Mouse (Mus musculus) MN1 (cell line): Measurements from ENCODE around the gene Gm1043.

Experiments used
- DNase-seq: peaks from one replicate; pipeline ENCODE4 v3.0.0-alpha.2; 2016; ENCODE audit warnings: low spot score

Gene Gm1043

DNA sequence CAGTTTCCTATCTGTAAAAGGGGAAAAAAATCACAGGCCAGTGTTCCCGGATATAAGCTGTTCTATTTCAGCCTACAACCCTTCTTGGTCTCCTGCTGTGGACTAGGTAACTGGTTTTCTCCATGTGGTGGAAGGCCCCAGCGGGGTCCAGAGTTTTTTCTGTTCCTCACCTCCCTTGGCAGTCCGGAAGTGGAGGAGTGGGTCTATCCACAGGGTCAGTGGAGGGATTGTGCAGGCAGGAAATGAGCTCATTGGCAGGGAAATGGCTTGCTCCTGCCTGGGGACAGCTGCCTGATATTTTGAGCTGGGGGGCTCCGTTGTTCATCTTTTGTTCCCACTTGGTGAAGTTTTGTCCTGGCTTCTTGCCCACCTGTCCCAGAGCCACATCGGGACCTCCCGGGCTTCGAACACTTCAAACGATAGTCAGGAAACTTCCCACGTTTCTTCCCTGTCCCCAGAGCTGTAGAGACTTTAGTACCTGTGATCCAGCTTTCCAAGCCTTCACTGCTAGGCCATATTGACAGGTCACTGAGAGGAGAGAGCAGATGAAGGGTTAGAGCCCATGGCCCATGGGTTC lies 159.6 kb downstream of the Gm1043 start:
- peak; percentile 68 for DNase-seq

DNA sequence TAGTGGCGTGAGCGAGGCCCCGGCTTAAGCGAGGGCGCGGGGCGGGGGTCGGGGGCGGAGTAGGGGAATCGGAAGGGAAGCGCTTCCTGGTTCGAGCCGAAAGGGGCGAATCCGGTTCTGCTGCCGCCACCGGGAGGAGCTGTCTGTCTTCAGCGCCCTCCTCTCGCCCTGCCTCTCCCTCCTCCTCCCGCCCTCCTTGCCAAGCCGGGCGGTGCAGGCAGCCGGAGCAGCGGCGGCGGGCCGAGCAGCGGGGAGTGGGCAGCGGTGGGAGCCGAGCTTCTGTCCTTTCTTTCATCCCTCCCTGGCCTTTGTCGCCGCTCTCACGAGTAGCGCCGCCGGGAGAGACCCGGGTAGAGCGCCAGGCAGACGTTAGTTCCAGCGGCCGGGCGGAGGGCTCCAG lies 160.5 kb downstream of the Gm1043 start:
- peak; percentile 87 for DNase-seq

DNA sequence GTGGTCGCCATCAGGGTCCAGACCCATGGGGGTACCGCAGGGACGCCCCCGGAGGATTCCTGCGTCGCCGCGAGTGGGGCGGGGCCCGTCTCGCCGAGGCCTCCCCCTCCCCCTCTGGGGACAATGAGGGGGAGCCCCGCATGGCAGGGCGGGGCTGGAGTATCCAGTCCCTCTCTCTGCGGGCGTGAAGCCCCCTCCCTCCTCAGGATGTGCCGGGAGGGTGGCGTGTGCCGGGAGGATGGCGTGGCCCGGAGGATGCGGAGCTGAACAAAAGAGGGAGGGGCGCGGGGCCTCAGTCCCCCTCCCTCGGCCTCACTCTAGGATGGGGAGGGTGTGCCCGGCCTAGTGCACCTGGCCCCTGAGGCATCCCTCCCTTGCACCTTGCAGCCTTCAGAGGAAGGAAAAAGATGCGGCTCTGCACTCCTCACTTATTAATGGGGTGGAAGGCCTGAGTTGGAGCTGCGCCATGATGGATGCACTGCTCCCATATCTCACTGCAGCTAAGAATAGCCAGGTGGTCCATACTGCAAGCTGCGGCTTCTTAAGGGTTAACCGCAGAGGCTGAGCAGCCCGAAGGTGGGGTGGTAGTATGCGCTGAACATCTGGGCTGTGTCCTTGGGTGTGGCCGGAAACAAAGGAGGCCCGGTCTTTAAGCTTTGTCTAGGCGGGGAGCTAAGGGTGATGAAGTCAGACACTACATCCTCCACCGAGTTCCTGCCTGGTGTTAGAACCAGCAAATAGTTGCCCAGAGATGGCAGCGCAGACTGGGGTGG lies 161.2 kb downstream of the Gm1043 start:
- peak; percentile 76 for DNase-seq

DNA sequence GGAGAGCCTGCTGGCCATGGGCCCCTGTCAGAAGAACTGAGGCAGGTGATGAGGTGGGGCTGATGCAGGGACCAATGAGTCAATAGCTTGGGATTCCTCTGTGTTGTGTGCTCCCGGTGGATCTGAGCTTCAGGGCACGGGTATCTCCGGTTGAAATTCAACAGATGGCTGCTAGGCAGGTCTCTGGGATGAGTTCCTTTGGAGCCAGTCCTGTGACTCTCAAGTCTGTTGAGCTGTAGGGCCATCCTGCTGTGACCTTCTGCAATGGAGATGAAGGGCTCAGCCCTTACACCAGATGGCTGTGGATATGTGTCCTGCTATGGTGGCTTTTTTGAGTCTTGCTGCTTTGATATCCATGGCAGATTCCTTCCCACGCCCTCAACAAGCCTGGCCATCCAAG lies 162.3 kb downstream of the Gm1043 start:
- DNase-seq, result peak; percentile 55

DNA sequence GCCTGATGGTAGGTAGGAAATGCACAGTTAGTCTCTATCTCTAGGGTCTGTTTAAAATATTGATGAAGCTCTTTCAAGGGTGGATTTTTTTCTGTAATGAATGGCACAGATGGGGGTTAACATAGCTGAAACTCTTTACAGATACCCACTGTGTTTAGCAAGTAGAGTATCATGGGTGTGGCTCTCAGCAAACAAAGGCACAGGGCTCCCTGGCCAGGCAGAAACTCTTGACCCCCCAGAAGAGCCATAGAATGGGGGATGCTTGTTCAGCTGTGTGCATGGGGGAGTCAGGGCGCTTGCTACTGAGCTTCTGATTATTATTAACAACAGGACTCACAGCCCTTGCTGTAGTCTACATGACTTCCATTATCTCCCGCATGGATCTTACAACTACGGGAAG lies 163.7 kb downstream of the Gm1043 start:
- DNase-seq, result no peak

DNA sequence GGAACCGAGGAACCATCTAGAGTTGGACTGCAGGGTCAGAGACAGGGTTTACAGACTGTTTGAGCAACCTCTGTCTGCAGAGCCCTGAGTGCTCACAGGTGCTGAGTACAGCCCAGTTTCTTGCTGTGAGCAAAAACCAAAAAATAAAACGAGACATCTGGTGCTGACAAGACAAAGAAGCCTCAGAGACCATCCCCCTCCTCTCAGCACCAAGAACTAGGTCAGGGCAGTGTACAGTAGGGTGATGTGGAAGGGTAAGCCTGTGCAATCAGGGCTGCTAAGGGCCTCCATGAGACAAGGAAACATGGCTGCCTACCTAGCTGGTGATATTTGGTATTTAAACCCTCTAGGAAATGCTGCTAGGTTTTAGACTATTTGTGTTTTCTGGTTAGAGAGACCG lies 166.4 kb downstream of the Gm1043 start:
- DNase-seq, result no peak

DNA sequence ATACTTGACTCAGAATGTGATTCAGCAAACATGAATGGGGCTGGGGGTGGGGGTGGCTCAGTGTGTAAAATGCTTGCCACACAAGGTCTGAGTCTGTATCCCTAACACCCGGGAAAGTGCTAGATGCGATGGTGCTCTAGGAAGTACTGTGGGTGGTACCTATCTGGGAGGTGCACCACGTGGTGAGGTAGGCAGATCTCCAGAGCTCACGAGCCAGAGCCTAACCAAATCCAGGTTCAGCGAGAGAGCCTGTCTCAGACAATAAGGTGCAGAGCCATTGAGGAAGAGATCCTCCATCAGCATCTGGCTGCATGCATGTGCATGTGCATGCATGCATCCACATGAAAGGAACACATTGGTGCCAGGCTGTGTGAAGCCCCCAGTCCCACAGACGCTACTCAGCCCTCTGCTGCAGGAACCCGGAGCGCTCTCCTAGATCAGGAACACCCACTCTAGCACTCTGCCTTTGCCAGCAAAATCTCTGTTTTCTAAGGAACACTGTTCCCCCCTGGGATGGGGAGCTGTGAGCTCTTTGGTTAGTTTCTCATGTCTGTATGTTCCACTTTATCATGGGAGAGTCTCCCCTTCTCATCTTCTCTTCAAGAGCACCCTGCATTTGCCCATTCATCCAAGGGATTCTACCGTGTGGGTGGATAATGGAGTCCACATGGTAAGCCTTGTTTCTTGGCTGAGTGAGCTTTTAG lies 167.1 kb downstream of the Gm1043 start:
- no peak for DNase-seq

DNA sequence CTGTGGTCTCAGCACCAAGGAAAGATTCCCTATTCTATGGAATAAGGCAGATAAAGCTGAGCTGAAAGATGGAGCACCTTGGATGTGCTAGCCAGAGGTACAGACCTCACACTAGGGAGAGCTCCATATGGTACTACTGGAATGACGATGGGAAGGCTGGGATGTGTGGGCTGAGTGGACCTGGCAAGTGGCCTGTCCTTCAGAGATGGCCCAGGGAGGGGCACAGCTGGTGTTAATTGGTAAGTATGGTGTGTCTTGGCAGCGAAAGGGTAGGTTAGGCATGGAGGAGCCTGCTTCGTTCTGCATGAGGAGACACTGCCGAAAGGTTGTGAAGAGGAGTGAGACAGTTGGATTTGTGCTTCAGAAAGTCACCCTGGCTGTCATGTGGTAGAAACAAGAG lies 169.4 kb downstream of the Gm1043 start:
- peak; percentile 33 for DNase-seq

DNA sequence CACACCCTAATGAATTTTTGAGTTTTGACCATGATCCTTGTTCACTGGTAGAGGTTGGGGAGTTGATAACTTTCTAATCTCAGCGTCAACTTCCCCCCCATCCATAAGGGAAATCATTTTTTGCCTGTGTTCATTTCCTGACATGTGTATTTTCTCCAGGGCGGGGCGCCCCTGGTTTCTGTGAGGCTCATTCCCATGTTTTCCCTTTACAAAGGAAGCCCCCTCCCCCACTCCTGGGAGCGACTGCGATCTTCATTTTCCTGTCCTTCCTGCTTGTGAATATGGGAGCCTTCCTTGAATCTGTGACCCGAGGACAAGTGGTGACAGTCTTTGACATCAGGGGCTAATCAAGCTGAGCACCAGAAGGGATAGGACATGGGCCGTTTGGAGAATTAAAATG lies 171.7 kb downstream of the Gm1043 start:
- DNase-seq, result no peak

DNA sequence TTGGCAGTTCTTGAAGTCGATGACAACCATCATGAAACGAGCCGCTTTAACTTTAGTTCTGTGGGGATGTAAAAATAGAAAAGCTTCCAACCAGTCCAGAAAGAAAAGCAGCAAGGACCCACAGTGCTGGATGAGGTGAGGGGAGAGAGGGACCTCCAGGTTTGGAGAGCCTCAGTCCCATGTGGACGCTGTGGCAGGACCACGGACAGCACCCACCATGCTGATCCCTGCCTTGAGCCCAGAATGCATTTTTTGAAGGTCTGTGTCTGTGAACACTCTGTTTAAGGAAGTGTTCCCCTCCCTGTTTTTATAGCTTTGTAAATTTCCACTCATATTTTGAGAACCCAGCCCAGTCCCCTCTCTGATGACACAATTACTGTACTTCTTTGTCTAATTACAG lies 172.1 kb downstream of the Gm1043 start:
- no peak for DNase-seq

DNA sequence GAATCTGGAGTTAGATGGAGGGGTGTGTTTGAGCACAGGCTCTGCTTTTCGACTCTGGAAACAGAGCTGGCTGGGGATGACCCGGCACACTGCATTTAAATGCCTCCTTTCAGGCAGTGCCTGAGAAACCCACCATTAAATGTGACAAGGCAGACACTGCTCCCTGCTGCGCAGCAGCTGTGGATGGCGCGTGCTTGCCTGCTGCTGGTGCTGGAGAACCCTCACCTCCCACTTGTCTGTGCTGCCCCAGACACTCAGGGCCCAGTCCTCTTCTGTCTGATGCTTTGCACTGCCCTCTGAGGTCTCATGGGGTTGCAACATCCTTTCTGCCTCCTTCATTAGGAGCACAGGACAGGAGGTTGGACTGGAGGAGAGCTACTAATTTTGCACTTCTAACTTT lies 176.6 kb downstream of the Gm1043 start:
- peak; percentile 41 for DNase-seq

DNA sequence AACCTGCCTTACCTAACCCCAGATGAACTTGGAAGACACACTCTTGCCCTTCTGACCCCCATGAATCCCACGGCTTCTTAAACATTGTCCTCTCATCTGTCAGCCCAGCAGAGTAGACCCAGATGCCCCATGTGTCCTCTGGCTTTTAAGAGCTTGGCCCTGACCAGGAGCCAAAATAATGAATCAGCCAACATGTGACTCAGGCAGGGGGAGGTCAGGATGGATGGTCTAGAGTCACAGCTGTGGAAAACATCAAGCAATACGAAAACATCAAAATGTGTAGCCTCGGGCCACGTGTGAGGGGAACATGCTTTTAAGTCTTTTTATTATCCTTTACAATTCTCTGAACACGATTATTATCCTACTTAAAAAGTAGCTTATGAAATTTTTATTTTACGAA lies 178.6 kb downstream of the Gm1043 start:
- DNase-seq, result peak; percentile 91
